Mouse (Mus musculus): ENCODE results near the gene BC017158. TPM values are rescaled to one million over a fixed set of nuclear protein-coding genes. Genes with fewer than 3 reads are reported as not detected.
"Not testable (repeated sequence)": the region's sequence is repeated elsewhere in the genome, so short reads cannot be mapped to it uniquely, and the experiment has no call there.

The BC017158 gene
- 25.2 and 26.3 TPM in 2 replicates for polyA plus RNA-seq (2015; fragmentation: Nextera tagmentation; extraction: Ambion mirVana)

DNA sequence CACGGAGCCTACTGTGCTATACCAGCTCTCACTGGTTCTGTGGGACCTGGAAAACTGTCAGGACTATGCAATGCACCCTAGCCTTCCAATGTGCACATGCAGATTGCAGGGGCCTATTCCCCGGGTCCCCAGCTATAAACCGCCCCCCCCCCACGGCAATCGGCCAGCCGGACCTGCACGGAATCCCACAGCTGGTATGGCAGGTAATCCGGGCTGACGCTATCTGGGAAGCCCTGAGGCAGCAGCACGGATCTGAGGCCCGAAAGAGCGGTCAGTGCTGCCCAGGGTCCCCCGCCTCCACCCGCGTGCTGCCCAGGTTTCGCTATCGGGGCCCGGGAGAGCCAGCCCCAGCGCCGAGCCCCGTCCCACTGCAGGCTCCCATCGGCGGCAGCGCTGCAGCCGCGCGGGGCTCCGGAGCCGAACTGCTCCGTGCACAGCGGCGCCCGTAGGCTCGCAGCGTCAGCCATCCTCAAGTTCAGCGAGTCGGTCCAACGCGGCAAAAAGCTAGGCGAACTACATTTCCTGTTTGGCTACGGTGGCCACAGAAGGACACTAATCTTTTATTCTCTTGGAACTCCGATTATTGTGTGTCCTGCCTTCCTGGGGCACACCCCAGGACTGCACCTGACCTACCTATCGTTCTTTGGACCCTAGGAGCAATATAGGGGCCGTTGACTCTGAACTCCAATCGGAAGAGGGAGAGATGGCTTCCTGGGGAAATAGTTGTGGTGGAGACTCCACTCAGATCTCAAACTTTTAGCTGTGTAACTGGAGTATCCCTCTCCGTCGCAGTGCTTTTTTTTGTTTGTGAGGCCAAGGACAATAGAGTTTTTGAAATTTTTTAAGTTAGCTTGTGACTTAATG, at the start of gene BC017158:
BC017158 (minus strand) TSS at position 554 of the 864 bp plus-strand sequence.
- Histone ChIP-seq H3K9ac (peak within 1 kb of the TSS; percentile 90), H3K9me3 (no peaks in the 10 kb centered on the region), H3K27me3 (no peaks in the 10 kb centered on the region), H3K4me1 (peaks cover 21% of the 10 kb centered on the region), H3K4me2 (peak within 1 kb of the TSS; percentile 75), H3K36me3 (peaks cover 11% of the 10 kb centered on the region), H3K27ac (peak within 1 kb of the TSS; percentile 94), H3K4me3 (peak within 1 kb of the TSS; percentile 85)
- peak; percentile 54 for ATAC-seq (ENCODE audit: insufficient number of reproducible peaks, low FRiP score, low TSS enrichment, low read depth)
- WGBS: under 1% methylated on average over 47 of the region's 47 CpGs

DNA sequence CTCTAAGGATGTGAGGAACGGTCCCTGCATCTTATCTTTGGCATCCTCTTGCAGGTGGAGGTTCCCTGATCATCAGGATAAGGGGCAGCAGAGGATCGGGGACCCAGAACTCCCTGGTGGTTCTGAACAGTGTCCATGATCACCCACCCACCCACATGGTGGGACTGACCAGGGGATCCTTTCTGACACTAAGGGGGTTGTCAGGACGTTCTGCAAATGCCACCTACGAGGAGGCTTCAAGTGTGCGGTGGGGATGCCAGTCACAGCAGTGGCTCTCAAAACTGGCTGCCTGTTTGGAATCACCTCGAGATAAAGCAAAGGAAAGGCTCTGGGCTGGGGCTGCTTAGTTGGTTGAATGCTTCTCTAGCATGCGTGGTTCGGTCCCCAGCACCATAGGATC, 49.0 kb upstream of the BC017158 start:
- H3K36me3 ChIP-seq: no peaks in the 10 kb centered on the region
- no peak overlapping the region for H3K4me2 ChIP-seq
- H3K27ac ChIP-seq: no peak overlapping the region
- no peak for ATAC-seq (ENCODE audit: insufficient number of reproducible peaks, low FRiP score, low TSS enrichment, low read depth)
- H3K9ac ChIP-seq: no peak overlapping the region
- no peaks in the 10 kb centered on the region for H3K9me3 ChIP-seq
- no peaks in the 10 kb centered on the region for H3K4me1 ChIP-seq
- H3K27me3 ChIP-seq: no peaks in the 10 kb centered on the region; the same call in 1 of the 2 replicates
- H3K4me3 ChIP-seq: no peak overlapping the region
- 76% methylated on average over 8 of the region's 8 CpGs for WGBS

DNA sequence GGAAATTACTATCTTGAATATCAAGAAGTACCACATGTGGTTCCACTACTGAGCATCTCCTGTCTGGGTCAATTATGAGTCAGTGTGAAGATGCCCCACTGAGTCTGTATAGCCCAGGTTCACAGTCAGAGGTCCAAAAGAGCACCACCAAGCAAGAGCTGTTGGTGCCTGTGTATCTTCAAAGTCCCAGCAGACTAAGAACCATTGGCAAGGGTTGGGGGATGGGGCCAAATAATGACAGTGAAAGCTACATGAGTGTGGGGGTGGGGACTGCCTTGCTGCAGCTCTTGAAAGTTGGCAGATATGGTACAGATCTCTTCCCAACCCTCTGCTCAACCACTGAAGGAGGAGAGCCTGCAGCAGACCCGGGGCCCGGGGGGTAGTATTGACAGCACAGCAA, 48.6 kb upstream of the BC017158 start:
- 61% methylated on average over 2 of the region's 2 CpGs for WGBS
- ATAC-seq (ENCODE audit: insufficient number of reproducible peaks, low FRiP score, low TSS enrichment, low read depth): no peak
- H3K4me3 ChIP-seq: no peak overlapping the region
- H3K27ac ChIP-seq: no peak overlapping the region
- H3K36me3 ChIP-seq: no peaks in the 10 kb centered on the region
- no peak overlapping the region for H3K9ac ChIP-seq
- H3K9me3 ChIP-seq: no peaks in the 10 kb centered on the region
- H3K4me2 ChIP-seq: no peak overlapping the region
- no peaks in the 10 kb centered on the region; the same call in 1 of the 2 replicates for H3K27me3 ChIP-seq
- H3K4me1 ChIP-seq: no peaks in the 10 kb centered on the region

DNA sequence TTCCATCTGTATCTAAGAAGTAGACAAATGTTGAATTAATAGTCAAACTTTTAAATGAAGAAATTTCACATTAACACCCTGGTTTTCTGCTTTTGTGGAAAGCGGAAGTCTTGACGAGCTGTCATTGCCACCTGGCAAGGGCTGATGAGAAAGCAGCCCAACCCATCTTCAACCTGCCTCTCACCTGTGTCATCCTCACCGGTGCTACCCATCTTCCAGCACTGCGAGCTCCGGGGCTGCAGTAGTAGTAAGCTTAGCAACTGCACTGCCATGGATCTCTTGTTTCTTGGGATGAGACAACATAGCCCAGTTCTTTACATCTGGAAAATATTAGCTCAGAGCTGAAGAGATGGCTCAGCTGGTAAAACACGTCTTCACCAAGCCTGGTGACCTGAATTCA, 47.7 kb upstream of the BC017158 start:
- Histone ChIP-seq H3K9me3 (no peaks in the 10 kb centered on the region), H3K4me1 (no peaks in the 10 kb centered on the region), H3K4me3 (no peak overlapping the region), H3K4me2 (no peak overlapping the region), H3K36me3 (no peaks in the 10 kb centered on the region), H3K27me3 (no peaks in the 10 kb centered on the region; the same call in 1 of the 2 replicates), H3K27ac (no peak overlapping the region), H3K9ac (no peak overlapping the region)
- 69% methylated on average over 6 of the region's 6 CpGs for WGBS
- ATAC-seq (ENCODE audit: insufficient number of reproducible peaks, low FRiP score, low TSS enrichment, low read depth): no peak

DNA sequence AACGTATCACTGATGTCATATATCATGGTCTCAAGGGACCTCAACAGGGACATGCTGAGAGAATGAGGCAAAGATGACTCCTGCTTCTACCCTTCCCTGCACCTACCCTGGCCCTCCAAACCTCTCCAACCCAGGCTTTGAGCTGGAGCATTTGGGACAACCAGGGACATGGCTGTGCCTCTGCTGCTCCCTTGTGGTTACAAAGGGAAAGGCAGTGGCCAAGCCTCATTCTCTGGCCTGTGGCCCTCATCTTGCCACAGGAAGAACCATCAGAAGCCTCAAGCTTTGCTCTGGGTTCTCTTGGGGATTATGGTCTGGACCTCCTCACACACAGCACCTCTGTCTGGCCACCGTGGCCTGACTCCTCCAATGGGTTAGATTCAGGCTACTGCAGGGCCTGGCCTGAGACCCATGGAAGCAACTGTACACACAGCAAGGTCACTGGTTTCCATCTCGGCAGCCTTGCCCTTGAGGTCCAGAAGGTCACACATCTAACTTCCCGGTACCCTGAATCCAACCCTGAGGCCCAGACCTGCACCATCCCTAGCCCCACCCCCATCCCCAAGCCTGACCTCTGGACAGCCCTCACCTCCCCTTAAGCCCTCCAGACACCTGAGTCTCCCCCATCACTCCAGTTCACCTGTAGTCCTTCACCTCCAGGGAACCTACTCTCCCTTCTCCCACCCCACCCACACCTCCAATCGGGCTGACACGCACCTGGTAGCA, 47.1 kb upstream of the BC017158 start:
- Histone ChIP-seq H3K9me3 (no peaks in the 10 kb centered on the region), H3K36me3 (no peaks in the 10 kb centered on the region), H3K4me2 (no peak overlapping the region), H3K27me3 (no peaks in the 10 kb centered on the region; the same call in 1 of the 2 replicates), H3K27ac (no peak overlapping the region), H3K4me1 (no peaks in the 10 kb centered on the region), H3K4me3 (no peak overlapping the region), H3K9ac (no peak overlapping the region)
- 60% methylated on average over 6 of the region's 6 CpGs for WGBS
- no peak for ATAC-seq (ENCODE audit: insufficient number of reproducible peaks, low FRiP score, low TSS enrichment, low read depth)

DNA sequence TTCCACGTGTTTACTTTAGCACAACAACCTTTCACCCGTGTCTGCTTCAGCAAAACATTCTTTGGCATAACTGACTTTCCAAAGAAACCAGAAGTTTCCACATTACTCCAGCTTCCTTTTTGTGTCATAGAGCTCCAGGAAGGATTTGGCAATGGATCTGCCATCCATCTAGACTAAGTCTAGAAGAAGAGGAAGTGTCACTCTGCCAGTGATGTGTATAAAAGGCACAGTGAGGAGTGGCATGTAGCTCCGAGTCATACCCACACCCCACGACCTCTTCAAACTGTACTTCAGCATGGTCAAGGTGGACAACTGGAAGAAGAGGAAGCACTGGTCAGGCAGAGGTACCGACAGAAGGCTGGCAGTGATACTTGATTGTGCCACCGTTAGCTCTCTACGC, 46.5 kb upstream of the BC017158 start:
- WGBS: 85% methylated on average over 7 of the region's 7 CpGs
- H3K27ac ChIP-seq: no peak overlapping the region
- no peak overlapping the region for H3K4me2 ChIP-seq
- H3K4me3 ChIP-seq: no peak overlapping the region
- no peaks in the 10 kb centered on the region for H3K36me3 ChIP-seq
- H3K9me3 ChIP-seq: no peaks in the 10 kb centered on the region
- no peak overlapping the region for H3K9ac ChIP-seq
- H3K27me3 ChIP-seq: no peaks in the 10 kb centered on the region; the same call in 1 of the 2 replicates
- no peak for ATAC-seq (ENCODE audit: insufficient number of reproducible peaks, low FRiP score, low TSS enrichment, low read depth)
- H3K4me1 ChIP-seq: no peaks in the 10 kb centered on the region

DNA sequence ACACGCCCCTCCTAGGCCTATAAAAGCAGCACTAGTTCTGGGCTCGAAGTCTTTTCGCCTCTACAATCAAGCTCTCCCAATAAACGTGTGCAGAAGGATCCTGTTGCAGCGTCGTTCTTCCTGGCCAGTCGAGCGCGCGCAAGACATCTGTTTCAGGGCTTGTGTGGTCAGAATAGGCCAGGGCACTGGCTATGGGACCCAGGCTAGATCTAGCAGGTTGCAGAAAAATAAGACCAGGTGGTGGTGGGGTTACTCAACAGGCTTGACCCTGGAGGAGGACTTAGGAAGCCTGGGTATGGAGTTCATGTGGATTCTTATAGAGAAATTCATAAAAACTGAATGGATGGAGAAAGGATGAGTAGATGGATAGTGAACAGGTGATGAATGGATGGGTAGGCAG, 44.7 kb upstream of the BC017158 start:
- H3K4me2 ChIP-seq; H3K27me3 ChIP-seq; H3K9ac ChIP-seq; H3K36me3 ChIP-seq; ATAC-seq (ENCODE audit: insufficient number of reproducible peaks, low FRiP score, low TSS enrichment, low read depth); H3K9me3 ChIP-seq; H3K4me3 ChIP-seq; H3K27ac ChIP-seq; H3K4me1 ChIP-seq: not testable (repeated sequence)
- WGBS: 85% methylated on average over 8 of the region's 10 CpGs

DNA sequence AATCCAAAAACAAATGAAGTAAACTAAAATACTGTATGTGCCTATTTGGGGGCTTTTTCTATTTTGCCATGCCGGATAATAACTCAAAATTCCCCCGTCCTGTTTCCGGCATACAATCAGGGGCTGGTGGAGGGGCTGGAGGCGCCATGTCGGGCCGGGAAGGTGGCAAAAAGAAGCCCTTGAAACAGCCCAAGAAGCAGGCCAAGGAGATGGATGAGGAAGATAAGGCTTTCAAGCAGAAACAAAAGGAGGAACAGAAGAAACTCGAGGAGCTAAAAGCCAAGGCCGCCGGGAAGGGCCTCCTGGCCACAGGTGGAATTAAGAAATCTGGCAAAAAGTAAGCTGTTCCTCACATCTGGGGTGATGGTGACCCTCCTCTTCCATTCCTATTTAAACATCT, 42.4 kb upstream of the BC017158 start:
- not testable (repeated sequence) for H3K9me3 ChIP-seq; H3K27ac ChIP-seq; H3K4me1 ChIP-seq; H3K9ac ChIP-seq; H3K4me2 ChIP-seq; ATAC-seq (ENCODE audit: insufficient number of reproducible peaks, low FRiP score, low TSS enrichment, low read depth); H3K27me3 ChIP-seq; H3K4me3 ChIP-seq; H3K36me3 ChIP-seq
- WGBS: 72% methylated on average over 9 of the region's 9 CpGs

DNA sequence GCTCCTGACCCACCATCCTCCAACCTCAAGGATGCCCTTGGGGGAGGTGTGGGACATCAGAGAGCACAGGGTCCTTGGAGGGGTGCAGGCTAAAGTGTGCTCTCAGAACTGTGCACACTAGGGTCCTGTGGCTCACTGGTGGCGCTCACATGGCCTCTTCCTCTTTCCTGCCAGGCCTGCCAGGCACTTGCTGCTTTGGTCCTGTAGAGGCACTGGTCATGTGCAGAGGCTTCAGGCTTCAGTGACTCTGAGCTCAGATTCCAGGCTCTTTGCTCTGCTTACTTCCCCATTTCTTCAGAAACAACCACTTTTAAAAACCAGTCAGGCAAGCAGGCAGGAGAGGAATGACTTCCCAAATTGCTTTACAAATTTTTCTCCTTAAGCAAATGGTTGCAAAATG, 34.9 kb upstream of the BC017158 start:
- no peak for ATAC-seq (ENCODE audit: insufficient number of reproducible peaks, low FRiP score, low TSS enrichment, low read depth)
- H3K27me3 ChIP-seq: no peaks in the 10 kb centered on the region
- H3K4me3 ChIP-seq: no peak overlapping the region
- no peaks in the 10 kb centered on the region for H3K9me3 ChIP-seq
- WGBS: 72% methylated on average over 1 of the region's 1 CpGs
- H3K36me3 ChIP-seq: no peaks in the 10 kb centered on the region
- H3K27ac ChIP-seq: no peak overlapping the region
- H3K9ac ChIP-seq: no peak overlapping the region
- no peak overlapping the region for H3K4me2 ChIP-seq
- no peaks in the 10 kb centered on the region for H3K4me1 ChIP-seq

DNA sequence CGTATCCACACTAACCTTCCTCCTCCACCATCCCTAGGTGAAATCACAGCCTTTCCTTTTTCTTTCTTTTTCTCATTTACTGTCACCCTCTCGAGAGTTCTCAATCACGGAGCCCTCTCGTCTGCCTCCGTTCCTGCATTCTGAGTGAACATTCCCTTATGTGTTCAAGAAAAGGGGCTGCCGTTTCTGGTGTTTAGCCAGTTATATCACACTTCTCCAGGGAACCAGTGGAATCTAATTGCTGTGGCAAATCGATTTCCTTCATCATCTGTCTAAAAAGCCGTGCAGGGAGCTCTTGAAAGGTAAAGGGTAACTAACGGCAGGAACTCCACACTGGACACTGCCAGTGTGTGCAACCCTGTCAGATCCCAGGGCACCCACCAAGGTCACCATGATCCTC, 33.0 kb upstream of the BC017158 start:
- H3K4me1 ChIP-seq: no peaks in the 10 kb centered on the region
- no peak overlapping the region for H3K27ac ChIP-seq
- no peak overlapping the region for H3K4me2 ChIP-seq
- H3K36me3 ChIP-seq: no peaks in the 10 kb centered on the region
- H3K27me3 ChIP-seq: no peaks in the 10 kb centered on the region
- no peak overlapping the region for H3K9ac ChIP-seq
- H3K4me3 ChIP-seq: no peak overlapping the region
- 51% methylated on average over 9 of the region's 9 CpGs for WGBS
- no peak for ATAC-seq (ENCODE audit: insufficient number of reproducible peaks, low FRiP score, low TSS enrichment, low read depth)
- H3K9me3 ChIP-seq: no peaks in the 10 kb centered on the region

DNA sequence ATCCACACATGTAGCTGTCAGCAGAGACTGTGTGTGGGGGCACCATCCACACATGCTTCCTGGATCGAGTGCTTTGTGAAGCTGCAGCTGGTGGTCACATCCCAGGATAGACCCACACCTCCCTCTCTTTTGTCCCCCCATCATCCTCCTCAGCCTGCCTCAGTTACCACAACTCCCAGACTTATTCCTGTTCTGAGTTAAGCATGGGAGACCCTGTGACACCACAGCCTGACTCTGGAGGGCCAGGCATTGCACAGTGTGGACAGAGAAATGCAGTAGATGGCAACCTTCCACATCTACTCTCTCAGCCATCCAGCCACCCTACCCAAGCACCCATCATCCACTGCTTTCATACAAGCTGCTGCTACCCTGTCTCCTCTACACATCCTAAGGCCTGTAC, 27.0 kb upstream of the BC017158 start:
- Histone ChIP-seq H3K4me3 (no peak overlapping the region), H3K9me3 (no peaks in the 10 kb centered on the region), H3K27me3 (no peaks in the 10 kb centered on the region), H3K36me3 (no peaks in the 10 kb centered on the region), H3K4me1 (peaks cover 12% of the 10 kb centered on the region), H3K4me2 (no peak overlapping the region), H3K27ac (no peak overlapping the region), H3K9ac (no peak overlapping the region)
- 76% methylated on average over 1 of the region's 1 CpGs for WGBS
- 0 out of 2 replicates have a peak, but pooled peaks have one; percentile 14 for ATAC-seq (ENCODE audit: insufficient number of reproducible peaks, low FRiP score, low TSS enrichment, low read depth)

DNA sequence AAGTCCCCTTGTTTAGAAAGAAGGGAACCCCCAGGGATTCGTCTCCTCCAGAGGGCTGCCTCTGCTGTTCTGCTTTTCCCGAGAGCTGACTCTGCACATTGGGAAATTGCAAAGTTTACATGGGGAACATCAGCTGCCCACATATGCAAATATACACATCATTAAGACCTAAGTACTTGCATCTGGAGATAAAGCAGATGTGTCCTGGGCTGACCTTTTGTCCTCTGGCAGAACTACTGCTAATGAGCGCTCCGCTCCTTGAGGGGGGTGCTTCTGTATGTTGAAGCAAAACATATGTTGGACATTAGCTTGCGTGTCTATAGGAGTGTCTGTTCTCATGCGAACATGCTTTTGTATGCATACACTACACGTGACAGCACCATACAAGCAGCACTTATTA, 23.3 kb upstream of the BC017158 start:
- no peaks in the 10 kb centered on the region for H3K36me3 ChIP-seq
- WGBS: 39% methylated on average over 7 of the region's 7 CpGs
- peak; percentile 23; the same call in 1 of the 2 replicates for ATAC-seq (ENCODE audit: insufficient number of reproducible peaks, low FRiP score, low TSS enrichment, low read depth)
- no peak overlapping the region for H3K9ac ChIP-seq
- no peaks in the 10 kb centered on the region for H3K27me3 ChIP-seq
- H3K9me3 ChIP-seq: no peaks in the 10 kb centered on the region
- H3K4me3 ChIP-seq: no peak overlapping the region
- peaks cover 13% of the 10 kb centered on the region for H3K4me1 ChIP-seq
- no peak overlapping the region for H3K27ac ChIP-seq
- no peak overlapping the region for H3K4me2 ChIP-seq

Measured in limb, embryonic 15.5 days (tissue).